Mouse (Mus musculus): ENCODE results near the gene Gm21969.

DNA sequence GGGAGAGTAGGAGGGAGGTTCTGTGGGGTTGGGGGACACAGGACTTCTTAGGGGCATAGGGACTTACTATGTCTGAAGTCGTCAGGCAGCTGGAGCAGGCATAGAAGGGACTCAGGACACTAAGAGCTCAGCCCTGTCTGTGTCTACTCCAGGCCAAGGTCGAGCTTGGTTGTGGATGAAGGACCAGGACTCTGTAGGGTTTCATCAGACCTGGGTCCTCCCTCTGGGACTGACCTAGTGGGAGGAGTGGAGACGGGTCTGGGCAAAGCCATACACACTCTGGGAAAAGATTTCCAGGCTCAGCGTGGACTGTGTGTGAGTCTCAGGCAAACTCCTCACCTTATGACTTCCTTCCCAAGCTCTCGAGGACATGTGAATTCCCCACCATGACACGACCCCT is 16.8 kb downstream of the Gm21969 start:
- TF ChIP-seq CTCF (IDR thresholded peaks at IDR 0.05; ENCODE audit: control insufficient read depth, insufficient read depth, insufficient read length) (no peak), MYOD1 (IDR thresholded peaks at IDR 0.05; ENCODE audit: control insufficient read depth, insufficient read length, low read depth) (no peak)

Measured in C2C12 (cell line).